Mouse (Mus musculus) thymus, adult 2 months (tissue): ENCODE results near the gene Surf4. TPM values are rescaled to one million over a fixed set of nuclear protein-coding genes. Genes with fewer than 3 reads are reported as not detected.

Source experiments
- DNase-seq: peaks from one replicate; pipeline ENCODE4 v3.0.0; 2021
- H3K27ac ChIP-seq: fragments of 200-500 bp; 2 replicates; pipeline ENCODE4 v1.5.1; 2012; ENCODE audit warnings: low read length, control low read depth; ENCODE audit not compliant: control insufficient read depth, insufficient read depth
- H3K27me3 ChIP-seq: fragments of 200-500 bp; 2 replicates; pipeline ENCODE4 v1.6.1; 2012; ENCODE audit warnings: mild to moderate bottlenecking, low read length, moderate library complexity, mixed read lengths; ENCODE audit not compliant: control insufficient read depth, insufficient read depth
- H3K36me3 ChIP-seq: fragments of 200-500 bp; 2 replicates; pipeline ENCODE4 v1.6.1; 2012; ENCODE audit warnings: mild to moderate bottlenecking, low read length, moderate library complexity; ENCODE audit not compliant: control insufficient read depth, insufficient read depth
- H3K4me1 ChIP-seq: fragments of 200-500 bp; replicated peaks from 2 replicates; pipeline ENCODE4 v1.6.1; 2012; ENCODE audit warnings: low read length; ENCODE audit not compliant: control insufficient read depth, insufficient read depth
- H3K4me3 ChIP-seq: fragments of 200-500 bp; 2 replicates; pipeline ENCODE4 v1.5.1; 2012; ENCODE audit warnings: mild to moderate bottlenecking, low read length, control low read depth, moderate library complexity; ENCODE audit not compliant: control insufficient read depth, insufficient read depth
- CTCF ChIP-seq: fragments of 200-500 bp; IDR thresholded peaks from 2 replicates; pipeline ENCODE4 v1.5.1; 2012; ENCODE audit warnings: mild to moderate bottlenecking, control low read depth, low read length, moderate library complexity, borderline replicate concordance; ENCODE audit not compliant: control insufficient read depth, poor library complexity, insufficient read depth; ENCODE audit errors: extremely low read depth
- POLR2A ChIP-seq: fragments of 200-500 bp; IDR thresholded peaks from 2 replicates; pipeline ENCODE4 v1.6.1; 2012; ENCODE audit warnings: mild to moderate bottlenecking, low read length, control low read depth, moderate library complexity; ENCODE audit not compliant: control insufficient read depth, poor library complexity, insufficient read depth; ENCODE audit errors: extremely low read depth
- WGBS: fragments of 180-500 bp; shearing (Covaris S2); methylation state at CpG from one replicate; pipeline ENCODE4 v1.1.7; 2018; 5-methylcytosine and 5-hydroxymethylcytosine counted together
- polyA plus RNA-seq: library from polyadenylated mRNA; depleted of rRNA; stranded (reverse); fragments of >200 nt; gene quantifications from 2 replicates; pipeline ENCODE4 v1.2.3, GENCODE M21; 2012

Gene Surf4
- polyA plus RNA-seq, 1 experiment, result 410 TPM

DNA sequence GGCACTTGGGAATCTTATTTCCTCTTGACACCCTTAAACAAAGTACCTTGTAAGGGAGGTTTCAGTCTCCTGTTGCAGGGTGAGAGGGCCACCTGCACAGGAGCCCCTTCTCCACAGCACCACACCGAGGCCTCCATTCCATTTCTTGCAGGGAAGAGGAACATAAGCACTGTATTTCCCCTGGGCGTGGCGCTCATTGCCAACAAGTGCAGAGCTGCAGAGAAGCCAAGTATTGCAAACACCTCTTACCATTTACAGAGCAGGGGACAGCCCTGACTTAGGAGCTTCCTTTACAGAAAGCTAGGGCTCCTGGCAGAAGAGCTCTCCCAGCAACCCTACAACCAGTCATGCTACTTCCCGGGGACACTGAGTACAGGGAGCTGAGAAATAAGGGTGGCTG, 18.5 kb upstream of the Surf4 start:
- H3K4me3 ChIP-seq, result no peak overlapping the region
- DNase-seq, result no peak
- no peak overlapping the region for H3K27ac ChIP-seq
- no peaks in the 10 kb centered on the region for H3K27me3 ChIP-seq
- peaks cover 2% of the 10 kb centered on the region; the same call in 1 of the 2 replicates for H3K4me1 ChIP-seq
- WGBS, result 95% methylated on average over 4 of the region's 4 CpGs
- TF ChIP-seq CTCF (no peak), POLR2A (no peak)
- peaks cover 43% of the 10 kb centered on the region for H3K36me3 ChIP-seq

DNA sequence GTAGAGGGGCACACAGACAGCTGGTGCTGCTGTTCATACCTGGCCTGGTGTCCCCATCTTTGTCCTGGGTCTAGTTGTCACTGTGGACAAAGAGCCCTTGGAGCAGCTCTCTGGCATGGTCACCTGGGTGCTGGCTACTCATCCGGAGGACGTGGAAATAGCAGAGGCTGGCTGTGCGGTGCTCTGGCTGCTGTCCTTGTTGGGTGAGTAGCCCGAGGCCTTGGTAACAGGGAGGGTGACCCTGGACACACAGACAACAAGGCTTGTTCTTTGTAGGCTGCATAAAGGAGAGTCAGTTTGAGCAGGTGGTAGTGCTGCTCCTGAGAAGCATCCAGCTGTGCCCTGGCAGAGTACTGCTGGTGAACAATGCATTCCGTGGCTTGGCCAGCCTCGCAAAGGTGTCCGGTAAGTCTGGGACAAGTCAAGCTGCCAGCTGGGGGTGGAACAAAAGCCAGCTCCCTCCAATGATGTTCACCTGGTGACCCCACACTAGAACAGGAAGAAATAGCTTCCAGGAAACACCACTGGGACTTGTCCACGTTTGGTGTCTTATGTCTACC, 17.7 kb upstream of the Surf4 start:
- peaks cover 35% of the 10 kb centered on the region for H3K36me3 ChIP-seq
- no peaks in the 10 kb centered on the region for H3K27me3 ChIP-seq
- TF ChIP-seq POLR2A (no peak), CTCF (no peak)
- peaks cover 2% of the 10 kb centered on the region; the same call in 1 of the 2 replicates for H3K4me1 ChIP-seq
- H3K27ac ChIP-seq, result no peak overlapping the region
- H3K4me3 ChIP-seq, result no peak overlapping the region
- WGBS, result 95% methylated on average over 8 of the region's 8 CpGs
- no peak for DNase-seq

DNA sequence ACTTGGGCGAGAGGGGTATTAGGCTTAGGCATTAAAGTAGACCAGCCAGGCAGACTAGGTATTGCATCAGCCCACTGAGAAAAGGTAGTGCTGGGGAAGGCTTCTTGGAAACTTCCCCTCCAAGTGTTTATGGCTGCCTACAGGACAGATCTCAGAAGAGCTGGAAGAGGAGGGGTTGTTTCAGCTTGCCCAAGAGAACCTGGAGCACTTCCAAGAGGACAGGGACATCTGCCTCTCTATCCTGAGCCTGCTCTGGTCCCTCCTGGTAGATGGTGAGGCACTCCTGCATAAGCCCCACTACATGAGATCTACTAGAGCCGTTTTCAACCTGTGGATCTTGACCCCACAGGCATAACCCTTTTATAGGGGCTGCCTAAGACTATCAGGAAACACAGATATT, 16.7 kb upstream of the Surf4 start:
- WGBS, result 97% methylated on average over 2 of the region's 2 CpGs
- no peak overlapping the region for H3K27ac ChIP-seq
- TF ChIP-seq CTCF (no peak), POLR2A (no peak)
- H3K4me3 ChIP-seq, result no peak overlapping the region
- no peaks in the 10 kb centered on the region for H3K27me3 ChIP-seq
- peaks cover 25% of the 10 kb centered on the region for H3K36me3 ChIP-seq
- H3K4me1 ChIP-seq, result peaks cover 2% of the 10 kb centered on the region; the same call in 1 of the 2 replicates
- DNase-seq, result no peak

DNA sequence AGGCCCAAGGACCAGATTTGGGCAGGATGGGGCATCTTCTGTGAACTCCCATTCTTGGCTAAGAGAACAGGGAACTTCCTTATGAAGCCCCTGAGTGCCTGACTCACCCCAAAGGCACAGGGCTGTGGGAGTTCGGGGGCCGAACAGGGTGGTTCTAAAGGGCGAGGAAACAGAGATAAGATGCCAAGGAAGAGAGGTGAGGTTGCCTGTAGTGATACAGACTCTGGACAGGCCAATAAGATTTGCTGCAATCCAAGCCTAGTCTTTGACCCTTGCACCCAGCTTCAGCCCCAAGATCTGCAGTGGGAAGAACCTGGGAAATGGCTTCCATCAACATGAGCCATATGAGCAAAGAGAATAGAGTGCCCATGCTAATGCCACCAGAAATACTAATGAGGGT, 9.5 kb upstream of the Surf4 start:
- 96% methylated on average over 3 of the region's 3 CpGs for WGBS
- H3K27me3 ChIP-seq, result no peaks in the 10 kb centered on the region
- H3K27ac ChIP-seq, result no peak overlapping the region
- TF ChIP-seq CTCF (no peak), POLR2A (no peak)
- H3K4me1 ChIP-seq, result no peaks in the 10 kb centered on the region
- no peak overlapping the region for H3K4me3 ChIP-seq
- DNase-seq, result no peak
- H3K36me3 ChIP-seq, result no peaks in the 10 kb centered on the region

DNA sequence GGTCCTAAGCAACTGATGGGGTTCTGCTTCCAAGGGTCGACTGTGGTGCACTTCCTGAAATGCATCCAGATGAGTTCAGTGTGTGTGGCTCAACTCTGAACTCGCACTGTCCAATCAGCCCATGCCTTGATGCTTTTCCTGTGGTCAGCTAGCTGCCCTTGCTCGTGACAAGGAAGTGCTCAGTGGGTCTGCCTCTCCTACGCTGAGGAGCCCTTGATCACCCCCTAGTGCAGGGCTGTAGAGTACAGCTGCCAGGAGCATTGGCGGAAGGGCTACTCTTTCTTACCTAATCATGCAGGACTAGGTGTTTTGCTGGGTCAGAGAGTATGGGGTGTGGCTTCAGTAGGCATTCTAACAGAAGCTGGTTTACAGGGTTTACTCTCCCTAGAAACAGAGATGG, 7.8 kb upstream of the Surf4 start:
- Histone ChIP-seq H3K27me3 (no peaks in the 10 kb centered on the region), H3K4me1 (peaks cover 3% of the 10 kb centered on the region), H3K27ac (no peak overlapping the region), H3K4me3 (no peak overlapping the region), H3K36me3 (no peaks in the 10 kb centered on the region)
- no peak for TF ChIP-seq POLR2A
- 0 out of 2 replicates have a peak, but pooled peaks have one; percentile 16 for TF ChIP-seq CTCF
- 48% methylated on average over 5 of the region's 5 CpGs for WGBS
- DNase-seq, result no peak

DNA sequence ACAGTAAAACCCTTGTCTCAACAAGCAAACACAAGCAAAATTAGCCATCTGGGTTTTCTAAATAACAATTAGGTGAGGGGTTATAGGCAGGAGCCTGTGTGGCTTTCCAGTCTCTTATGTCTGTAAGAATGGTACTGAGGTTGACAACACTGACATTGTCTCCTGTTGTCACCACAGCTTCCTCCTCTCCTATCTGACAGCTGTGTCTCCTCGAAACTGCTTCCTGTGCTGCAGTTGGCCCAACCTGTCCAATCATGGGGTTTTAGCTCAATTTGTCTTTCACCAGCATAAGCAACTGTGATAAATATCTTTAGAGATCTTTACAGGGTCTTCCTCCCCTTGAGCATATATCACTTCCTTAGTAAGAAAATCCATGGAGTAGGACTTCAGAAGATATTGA, 2.7 kb upstream of the Surf4 start:
- TF ChIP-seq CTCF, result no peak
- no peak for TF ChIP-seq POLR2A
- peak; percentile 55 for DNase-seq
- Histone ChIP-seq H3K36me3 (no peaks in the 10 kb centered on the region), H3K27me3 (no peaks in the 10 kb centered on the region), H3K27ac (peak overlapping the region; percentile 75), H3K4me1 (peaks cover 32% of the 10 kb centered on the region), H3K4me3 (no peak overlapping the region)
- WGBS, result 3% methylated on average over 1 of the region's 1 CpGs

DNA sequence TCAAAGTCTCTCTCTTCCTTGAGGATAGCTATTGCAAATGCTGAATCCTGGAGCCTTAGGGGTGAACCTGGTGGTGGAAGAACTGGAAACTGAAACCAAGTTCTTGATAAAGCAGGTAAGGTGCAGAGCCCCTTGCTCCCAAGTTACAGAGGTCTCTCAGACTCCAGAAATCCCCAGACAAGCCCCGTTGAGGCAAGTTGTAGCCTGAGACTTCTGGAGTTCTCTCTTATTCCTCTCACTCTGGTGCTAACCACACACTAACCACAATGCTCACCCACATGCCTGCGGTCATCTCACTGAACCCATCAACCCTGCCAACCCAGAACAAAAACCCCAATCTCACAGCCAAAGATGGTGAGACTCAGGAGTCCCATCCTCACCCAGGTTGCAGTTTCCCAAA, 1.6 kb upstream of the Surf4 start:
- 12% methylated on average over 2 of the region's 2 CpGs for WGBS
- no peak for TF ChIP-seq POLR2A
- TF ChIP-seq CTCF, result no peak
- H3K4me3 ChIP-seq, result no peak overlapping the region

More for the DNA sequence above, 1.6 kb upstream of the Surf4 start:
- H3K27ac ChIP-seq, result peak overlapping the region; percentile 78
- DNase-seq, result peak; percentile 43
- no peaks in the 10 kb centered on the region for H3K36me3 ChIP-seq
- no peaks in the 10 kb centered on the region for H3K27me3 ChIP-seq
- peaks cover 38% of the 10 kb centered on the region for H3K4me1 ChIP-seq
